Mouse (Mus musculus) layer of hippocampus, postnatal 36 days (tissue): ENCODE measurements at regions not wholly inside any gene's neighbourhood (a gene's known extent, or its start where the extent isn't known, plus 50 kb on each side); places are given as distances from the start of the nearest gene placed in this dataset.

Experiments
- DNase-seq, 2 experiments: peaks; one replicate each; pipeline ENCODE4 v3.0.0; 2022

DNA sequence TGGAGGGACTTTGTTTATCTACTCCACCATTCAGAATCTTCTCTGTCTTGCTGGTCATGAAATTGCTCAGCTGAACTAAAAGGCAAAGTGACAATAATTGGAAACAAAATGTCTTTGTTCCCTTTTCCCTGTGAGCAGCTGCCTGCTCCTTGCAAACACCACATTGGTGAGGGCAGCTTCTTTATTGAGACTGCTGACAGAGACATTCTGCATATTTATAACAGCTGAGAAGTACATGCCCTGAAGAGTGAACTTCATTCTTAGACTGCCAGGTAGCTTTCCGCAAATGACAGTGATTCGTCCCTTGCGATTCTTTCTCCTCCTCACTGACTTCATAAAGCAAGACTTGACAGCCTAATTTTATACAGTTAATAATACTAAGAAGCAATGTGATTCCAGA lies 237.0 kb downstream of the Cps1 start:
- DNase-seq = no peak

DNA sequence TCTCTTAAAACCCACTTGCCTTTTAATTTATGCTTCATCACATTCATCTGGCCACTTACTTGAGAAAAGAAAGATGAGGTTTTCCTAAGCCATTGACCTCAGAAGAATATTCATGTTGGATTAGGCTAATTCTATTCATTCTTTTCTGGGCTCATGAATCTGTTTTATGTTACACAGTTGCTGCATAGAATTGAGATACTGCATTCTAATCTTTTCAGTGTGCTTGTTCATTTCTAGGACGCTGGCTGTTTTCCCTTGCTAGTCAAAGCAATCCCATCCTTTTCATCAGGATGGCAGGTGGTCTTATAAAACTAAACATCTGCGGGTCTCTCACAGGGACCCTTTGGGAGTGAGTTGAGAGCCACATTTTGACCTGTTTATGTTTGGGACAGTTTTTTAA lies 243.2 kb downstream of the Cps1 start:
- DNase-seq = no peak

DNA sequence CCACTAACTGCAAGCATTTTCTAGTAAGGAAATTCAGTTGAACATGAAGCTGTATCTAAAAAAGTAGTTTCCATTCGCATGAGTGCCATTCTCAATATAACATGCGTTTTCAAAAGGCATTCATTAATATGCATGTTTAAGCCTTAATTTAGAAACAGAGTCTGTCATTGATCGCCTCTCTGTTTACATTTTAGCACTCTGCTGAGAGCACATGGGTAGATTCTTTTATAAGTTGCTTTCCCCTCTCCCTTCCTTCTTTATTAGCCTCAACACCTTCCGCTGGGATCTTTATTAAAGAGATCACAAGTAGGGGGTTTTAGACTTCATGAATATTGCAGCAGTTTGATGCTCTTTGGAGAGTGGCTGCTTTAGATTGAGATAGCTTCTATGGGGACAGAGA lies 243.7 kb downstream of the Cps1 start:
- no peak for DNase-seq

DNA sequence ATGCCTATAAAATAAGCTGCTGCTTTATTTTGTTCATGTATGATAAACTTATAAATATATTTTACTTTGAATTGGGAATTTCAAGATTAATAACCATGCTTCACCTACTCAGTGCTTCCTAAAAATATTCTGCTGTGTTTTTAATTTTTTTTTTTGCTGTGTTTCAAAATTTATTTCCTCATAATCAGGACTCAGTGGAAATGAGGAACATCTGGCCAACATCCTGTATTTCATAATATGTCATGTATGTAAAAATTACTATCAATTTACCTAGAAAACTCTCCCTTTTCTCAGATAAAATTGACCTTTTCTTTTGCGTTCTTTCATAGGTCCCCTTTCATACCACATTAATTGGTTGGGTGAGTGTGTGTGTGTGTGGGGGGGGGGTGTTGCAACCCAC lies 259.5 kb downstream of the Cps1 start:
- no peak for DNase-seq

DNA sequence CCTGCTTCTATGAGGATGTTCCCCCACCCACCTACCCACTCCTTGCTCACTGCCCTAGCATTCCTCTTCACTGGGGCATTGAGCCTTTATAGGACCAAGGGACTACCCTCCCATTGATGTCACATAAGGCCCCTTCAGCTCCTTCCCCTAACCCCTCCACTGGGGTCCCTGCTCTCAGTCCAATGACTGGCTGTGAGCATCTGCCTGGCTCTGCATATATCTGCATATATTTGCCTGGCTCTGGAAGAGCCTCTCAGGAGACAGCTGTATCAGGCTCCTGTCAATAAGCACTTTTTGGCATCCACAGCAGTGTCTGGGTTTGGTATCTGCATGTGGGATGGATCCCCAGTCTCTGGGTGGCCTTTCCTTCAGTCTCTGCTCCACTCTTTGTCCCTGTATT lies 262.6 kb downstream of the Cps1 start:
- no peak for DNase-seq

DNA sequence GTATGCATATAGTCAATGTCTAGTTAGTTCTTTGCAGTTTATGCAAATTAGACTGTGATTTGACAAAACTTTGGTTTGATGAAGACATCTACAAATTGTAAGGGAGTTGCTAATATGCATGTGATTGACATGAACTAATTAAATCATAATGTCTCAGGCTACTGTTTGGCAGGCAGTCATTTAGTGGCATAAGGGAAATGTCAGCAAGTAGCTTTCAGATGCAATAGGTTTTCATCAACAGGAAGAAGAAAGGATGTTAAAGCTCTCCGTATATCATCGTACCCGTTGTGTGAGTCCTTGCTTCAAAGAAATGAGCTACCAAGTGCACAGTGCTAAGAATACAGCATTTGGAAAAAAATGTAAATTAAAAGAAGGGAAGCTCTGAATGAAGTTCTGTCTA lies 264.1 kb downstream of the Cps1 start:
- DNase-seq = no peak

DNA sequence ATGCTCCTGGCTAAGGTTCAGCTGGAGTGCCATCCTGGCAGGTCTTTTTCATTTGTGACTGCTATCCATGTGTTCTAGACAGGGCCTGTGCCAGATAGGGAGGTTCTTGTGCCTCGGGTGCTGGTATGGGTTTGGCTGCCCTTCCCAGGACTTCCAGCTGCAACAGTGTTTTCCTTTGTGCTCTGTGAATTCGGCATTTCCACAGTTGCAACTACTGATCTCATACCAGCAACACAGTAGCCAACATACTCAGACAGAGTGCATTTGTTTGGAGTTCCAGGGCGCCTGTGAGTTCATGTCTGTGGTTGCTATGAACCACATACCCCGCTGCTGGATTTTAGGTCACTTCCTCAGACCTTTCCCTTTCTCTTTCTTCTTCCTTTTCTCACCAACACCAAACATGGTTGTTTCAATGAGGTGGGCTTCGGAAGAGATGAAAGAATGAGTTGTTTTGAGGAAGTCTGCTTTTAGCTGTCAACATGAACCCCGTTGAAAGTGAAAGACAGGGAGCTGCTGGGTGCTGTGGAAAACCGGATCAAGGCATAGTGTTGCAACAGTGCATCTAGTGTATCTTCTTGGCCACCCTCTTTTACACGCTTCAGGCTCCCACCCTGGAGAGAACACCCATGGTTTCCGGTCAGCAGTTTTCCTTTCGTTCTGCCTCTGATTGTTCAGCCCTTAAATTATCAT lies 275.1 kb downstream of the Cps1 start:
- peak; percentile 11 to 20 for DNase-seq

DNA sequence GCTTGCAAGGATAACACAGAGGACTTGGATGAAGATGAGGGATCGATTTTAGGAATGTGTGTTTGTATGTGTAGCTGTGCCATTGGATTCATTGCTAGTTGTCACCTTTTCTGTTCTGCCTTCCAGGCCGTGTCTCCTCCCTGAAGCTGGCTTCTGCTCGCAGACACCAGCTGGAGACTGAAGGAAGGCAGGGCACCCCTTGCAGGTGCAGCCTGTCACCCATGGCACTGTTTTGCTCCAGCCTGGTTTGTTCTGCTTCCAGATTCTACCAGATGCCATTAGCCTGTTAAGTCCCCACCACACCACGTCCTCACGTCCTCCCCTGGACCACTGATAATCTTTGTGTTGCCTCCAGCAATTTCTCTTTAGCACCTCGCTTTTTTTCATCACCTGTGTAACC lies 286.7 kb downstream of the Cps1 start:
- no peak for DNase-seq

DNA sequence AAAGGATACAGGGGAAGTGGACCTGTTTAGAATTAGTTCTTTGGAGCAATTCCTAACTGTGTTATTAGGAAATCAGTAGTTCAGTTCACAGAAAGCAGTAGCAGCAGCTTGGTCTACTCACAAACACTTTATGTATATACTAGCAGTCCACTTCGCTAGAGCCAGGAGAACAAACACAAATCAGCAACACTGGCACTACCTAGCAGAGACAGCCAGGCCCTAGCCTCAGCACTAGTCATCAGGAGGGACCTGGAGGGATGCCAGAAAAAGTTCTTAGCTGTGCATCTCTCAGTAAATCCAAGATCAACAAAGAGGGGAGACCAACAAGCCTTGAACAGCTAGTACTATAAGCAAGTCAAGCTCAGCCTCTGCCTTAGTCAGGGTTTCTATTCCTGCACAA lies 294.4 kb downstream of the Cps1 start:
- DNase-seq = no peak

DNA sequence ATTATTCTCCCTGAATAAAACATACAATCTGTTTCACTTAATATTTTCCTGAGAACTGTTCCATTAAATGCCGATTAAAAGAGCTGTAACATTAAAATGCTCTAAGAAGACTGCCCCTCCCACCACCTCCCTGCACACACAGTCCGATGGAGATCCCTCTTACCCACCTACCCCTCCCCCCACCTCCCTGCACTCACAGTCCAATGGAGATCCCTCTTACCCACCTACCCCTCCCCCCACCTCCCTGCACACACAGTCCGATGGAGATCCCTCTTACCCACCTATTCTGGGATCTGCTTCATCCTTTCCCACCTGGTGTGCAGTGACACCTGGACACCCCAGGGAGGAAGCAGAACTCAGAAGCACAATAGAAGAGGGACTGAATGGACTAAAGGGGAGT lies 305.6 kb downstream of the Cps1 start:
- DNase-seq = no peak

DNA sequence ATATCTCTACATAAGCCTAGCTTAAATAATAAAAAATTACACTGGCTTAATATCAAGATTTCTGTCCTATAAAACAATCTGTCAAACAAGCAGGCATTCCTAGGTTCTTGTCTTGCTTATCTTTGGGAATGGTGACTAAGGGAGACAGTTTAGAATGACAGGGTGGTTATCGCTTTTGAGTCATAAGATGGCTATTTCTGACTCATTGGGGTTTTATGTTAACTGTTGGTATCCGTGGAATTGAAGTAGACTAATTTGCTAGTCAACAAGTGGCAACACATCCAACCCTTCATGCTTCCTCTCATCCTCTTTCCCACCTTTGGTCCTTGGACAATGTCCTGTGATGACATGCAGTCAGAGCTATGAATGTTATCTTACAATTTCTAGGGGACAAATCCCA lies 328.0 kb downstream of the Cps1 start:
- no peak for DNase-seq

DNA sequence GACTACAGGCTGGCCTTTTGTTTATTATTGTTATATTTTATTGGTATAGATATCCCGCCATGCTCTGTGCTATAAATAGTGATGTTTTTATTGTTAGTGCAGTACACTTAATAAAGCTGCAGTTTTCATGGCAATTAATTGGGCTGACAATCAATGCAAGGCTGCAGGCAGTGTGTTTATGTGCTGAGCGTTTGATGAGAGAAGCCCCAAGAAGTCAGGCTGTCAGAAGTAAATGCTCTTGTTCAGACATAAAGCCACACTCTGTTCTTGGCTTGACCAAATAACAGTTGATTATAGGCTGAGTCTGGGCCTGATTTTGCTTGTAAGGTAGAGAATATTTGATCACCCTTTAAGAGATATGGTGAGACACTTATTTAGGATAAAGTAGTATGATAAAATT lies 341.4 kb downstream of the Cps1 start:
- DNase-seq = no peak

DNA sequence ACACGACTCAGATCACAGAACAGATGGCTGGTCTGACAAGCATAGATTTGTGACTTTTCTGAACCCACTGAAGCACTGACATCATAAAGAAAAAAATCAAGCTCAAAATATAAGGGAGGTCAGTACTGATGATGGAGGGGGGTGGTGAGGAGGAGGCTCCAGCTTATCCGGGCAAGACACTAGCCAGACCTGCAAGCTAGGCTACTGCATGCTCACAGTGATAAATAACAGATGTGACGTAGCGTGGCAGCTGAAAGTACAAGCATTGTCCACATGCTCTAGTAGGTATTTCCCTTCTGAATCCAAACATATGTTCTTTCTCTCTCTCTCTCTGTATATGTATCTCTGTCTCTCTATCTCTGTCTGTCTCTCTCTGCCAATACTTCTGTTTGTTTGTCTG lies 342.7 kb downstream of the Cps1 start:
- no peak for DNase-seq

DNA sequence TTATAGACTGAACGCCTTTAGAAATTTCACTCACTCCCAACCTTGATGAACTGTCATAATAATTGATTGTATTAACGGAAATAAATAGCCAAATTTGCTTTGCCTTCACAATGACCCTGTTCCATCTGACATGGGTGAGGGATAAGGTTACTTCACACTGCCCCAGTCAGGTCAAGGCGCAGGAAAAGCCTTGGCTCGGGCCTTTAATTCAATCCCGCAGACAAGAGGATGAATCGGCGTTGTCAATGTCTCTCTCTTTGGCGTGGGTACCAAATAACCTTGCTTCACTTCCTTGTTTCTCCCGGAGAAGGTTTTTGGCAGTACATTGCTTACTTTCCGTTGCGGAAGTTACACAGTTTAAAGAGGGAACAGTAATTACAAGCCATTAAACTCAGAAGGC lies 354.2 kb downstream of the Cps1 start:
- no peak for DNase-seq

DNA sequence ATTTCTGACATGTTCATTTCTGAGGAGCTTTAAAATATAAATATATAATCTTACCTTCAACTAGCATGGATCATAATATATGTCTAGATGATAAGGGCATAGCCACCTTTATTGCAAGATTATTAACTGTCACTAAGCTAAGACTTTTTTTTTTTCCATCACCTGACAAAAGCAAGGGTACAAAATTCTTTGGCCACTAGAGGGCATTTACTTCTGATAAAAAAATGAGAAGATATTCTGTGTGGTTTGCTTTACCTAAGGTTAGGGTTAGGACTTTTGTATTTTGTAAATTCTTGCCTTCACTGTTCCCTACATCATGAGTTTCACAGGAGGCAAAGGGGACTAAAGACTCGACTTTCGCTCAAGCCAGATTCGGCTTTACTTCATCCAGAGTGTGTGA lies 355.1 kb downstream of the Cps1 start:
- no peak for DNase-seq

DNA sequence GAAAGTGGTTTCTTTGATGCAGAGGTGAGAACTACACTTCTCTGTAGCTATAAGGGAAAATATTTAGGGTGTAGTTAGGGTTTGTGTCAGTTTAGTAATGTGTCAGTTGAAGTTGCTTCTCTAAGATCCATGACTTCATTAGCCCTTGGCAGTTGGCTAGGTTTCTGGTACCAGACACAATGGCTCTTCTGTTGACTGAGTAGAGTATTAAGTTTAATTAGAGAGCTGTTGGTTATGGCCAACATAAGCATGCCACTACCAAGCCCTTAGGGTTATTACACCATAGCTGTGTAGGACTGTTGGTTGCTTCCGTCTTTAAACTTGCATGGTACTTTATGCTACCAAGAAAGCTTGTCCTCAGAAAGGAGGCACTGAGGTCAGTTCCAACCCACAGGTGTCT lies 359.1 kb downstream of the Cps1 start:
- DNase-seq = no peak

DNA sequence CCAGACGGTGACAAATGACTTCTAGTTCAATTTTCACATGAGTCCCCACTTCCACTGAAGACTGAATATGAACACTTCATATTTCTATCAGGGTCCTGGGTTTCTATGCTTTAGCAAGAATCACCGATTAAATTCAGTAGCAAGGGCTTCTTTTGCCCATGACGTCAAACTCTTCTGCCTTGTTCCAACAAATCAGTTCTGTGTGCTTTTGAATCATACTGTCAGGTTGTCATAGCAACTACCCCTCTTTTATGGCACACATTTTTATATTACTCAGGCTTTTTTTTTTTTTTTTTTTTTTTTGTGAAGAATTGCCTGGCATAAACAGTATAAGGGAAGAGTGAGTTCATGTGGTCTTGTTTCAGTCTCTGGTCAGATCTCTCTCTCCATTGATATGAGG lies 381.3 kb downstream of the Cps1 start:
- no peak for DNase-seq

DNA sequence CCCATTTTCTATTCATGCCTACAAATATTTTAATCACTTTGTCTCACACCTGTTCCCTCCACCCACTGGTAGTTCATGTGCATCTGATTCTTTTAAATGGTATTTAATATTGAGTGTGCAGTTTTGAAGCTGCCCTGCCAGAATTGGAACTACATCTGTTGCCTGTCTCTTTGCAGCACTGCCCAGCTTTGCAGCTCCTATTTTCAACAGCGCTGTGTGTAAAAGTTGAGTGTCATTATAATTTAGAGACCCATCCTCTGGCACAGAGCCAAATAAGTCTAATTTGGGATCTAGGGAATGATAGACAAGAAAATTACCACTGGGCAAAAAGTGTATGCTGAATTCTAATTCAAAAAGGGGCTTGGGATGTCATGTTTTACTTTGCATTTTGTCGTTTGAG lies 382.9 kb downstream of the Cps1 start:
- DNase-seq = peak; percentile 9 to 17

DNA sequence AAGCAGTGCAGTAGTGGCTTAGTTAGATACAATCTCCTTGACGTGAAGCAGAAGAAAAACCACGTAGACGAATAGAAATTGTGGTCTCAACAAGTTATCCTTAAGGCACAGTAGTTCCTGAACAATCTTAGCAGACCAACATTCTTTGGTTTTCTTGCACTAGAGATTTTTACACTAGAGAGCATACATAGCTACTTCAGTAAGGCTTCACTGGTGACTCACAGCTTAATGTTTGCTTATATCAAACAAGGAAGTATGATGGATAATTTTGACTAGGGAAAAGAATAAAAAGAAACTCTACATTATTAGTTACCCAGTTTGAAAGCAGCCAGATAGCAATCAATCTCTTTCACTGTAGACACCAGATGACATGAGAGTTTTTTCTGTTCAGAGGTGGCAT lies 395.5 kb downstream of the Cps1 start:
- no peak for DNase-seq

DNA sequence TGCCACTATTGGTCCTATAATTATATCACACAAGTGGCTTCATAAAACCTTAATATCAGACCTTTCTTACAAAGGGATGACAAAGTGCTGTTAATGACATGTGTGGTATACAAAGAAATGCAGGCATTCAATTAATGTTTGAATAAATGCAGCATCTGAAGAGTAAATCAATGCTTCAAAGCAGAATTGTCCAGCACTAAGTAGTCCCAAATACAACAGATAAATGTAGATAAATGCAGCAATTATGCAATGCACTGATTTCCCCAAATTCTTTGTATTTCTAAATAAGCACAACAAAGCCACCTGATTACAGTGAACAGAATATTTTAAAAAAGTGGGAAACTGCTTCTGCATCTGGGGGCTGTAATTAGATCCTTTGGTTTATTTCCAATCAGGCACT lies 435.9 kb downstream of the Cps1 start:
- no peak for DNase-seq

DNA sequence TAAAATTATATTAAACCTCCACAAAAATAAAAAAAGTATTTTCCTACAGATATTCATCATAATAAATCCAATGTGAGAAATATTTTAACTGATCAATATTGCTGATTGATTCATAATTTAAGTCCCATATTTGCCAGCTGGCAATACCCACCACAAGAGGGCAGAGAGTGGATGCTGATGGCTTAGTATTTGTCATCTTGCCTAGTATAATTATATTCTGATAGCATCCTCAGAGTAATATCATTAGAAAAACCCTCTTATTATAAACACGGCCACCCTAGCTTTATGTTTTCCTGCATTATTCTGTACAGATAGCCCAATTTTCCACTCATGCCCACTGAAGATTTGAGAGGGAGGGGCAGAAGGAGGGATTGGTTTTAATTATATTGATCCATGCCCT lies 436.4 kb downstream of the Cps1 start:
- peak in 1 of 2 experiments; percentile 1 for DNase-seq

DNA sequence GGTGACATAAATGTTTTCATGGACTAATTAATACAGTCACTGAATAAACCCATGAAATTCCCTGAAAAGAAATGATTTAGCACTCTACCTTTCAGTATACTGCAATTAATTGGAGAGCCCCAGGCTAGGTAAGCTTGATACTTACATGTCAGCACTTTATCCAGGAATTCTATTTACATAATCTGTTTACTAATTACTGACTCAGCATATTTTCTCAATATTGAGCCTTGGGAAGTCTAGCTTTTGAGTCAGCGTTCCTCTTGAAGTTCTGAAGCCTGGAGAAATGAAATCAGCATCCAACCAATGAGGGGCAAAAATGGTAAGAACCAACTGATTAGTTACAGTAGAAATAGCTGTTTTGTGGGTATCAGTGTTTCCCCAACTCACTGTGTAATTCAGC lies 448.8 kb downstream of the Cps1 start:
- DNase-seq = no peak

DNA sequence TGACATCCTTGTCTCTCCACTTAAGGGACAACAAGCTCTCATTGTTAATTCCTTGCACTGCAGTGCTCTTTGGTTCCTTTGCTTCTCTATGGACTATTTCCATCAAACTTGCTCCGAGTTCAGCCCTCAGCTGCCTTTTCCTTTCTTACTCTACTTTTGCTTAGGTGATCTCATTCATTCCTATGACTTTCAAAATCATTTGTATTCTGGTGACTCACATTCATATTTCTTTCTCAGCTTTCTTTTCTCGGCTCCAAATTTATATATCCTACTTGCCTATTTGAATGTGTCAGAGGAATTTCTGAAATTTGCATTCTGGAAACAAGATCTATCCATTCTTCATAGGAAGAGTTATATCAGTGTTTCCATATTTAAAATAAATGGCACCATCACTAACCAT lies 456.9 kb downstream of the Cps1 start:
- no peak for DNase-seq
